Mouse (Mus musculus) forebrain, embryonic 16.5 days (tissue): ENCODE results near the gene Actg1. TPM values are rescaled to one million over a fixed set of nuclear protein-coding genes. Genes with fewer than 3 reads are reported as not detected.
A peak's percentile ranks its signal among the peaks of the same experiment; 100 is the strongest.

ENCODE experiments used
- ATAC-seq: fragments of 200-750 bp; cut with Nextera tagmentation; 2 replicates; pipeline ENCODE4 v1.8.0; 2017; ENCODE audit warnings: mild to moderate bottlenecking, moderate library complexity
- H3K27ac ChIP-seq: fragments of 300-500 bp; sonication (generic); 2 replicates; pipeline ENCODE4 v1.5.1; 2014; ENCODE audit warnings: low read length, control low read depth
- H3K27me3 ChIP-seq: fragments of 300-500 bp; sonication (generic); replicated peaks from 2 replicates; pipeline ENCODE4 v1.6.1; 2014; ENCODE audit warnings: low read length; ENCODE audit not compliant: control insufficient read depth, insufficient read depth
- H3K36me3 ChIP-seq: fragments of 300-500 bp; sonication (generic); 2 replicates; pipeline ENCODE4 v1.6.1; 2014; ENCODE audit not compliant: control insufficient read depth, insufficient read depth
- H3K4me1 ChIP-seq: fragments of 300-500 bp; sonication (generic); replicated peaks from 2 replicates; pipeline ENCODE4 v1.6.1; 2014; ENCODE audit warnings: low read length; ENCODE audit not compliant: control insufficient read depth, insufficient read depth
- H3K4me2 ChIP-seq: fragments of 300-500 bp; sonication (generic); 2 replicates; pipeline ENCODE4 v1.6.1; 2014; ENCODE audit warnings: mild to moderate bottlenecking, low read length, control low read depth
- H3K4me3 ChIP-seq: fragments of 300-500 bp; sonication (generic); replicated peaks from 2 replicates; pipeline ENCODE4 v1.5.1; 2014; ENCODE audit warnings: mild to moderate bottlenecking, low read length, control low read depth
- H3K9ac ChIP-seq: fragments of 300-500 bp; sonication (generic); replicated peaks from 2 replicates; pipeline ENCODE4 v1.6.1; 2014; ENCODE audit warnings: low read depth, low read length, control low read depth
- H3K9me3 ChIP-seq: fragments of 300-500 bp; sonication (generic); 2 replicates; pipeline ENCODE4 v1.6.1; 2016; ENCODE audit warnings: low read length; ENCODE audit not compliant: control insufficient read depth
- WGBS: fragments of 180-500 bp; shearing (Covaris S2); extraction: QIAGEN DNeasy Blood & Tissue Kit; methylation state at CpG from one replicate; pipeline ENCODE4 v1.1.7; 2014; 5-methylcytosine and 5-hydroxymethylcytosine counted together
- polyA plus RNA-seq: library from polyadenylated mRNA; unstranded; fragments of >200 nt; fragmentation: Nextera tagmentation; extraction: Ambion mirVana; gene quantifications from 2 replicates; pipeline ENCODE4 v1.2.1, GENCODE M21; 2015

The Actg1 gene
- polyA plus RNA-seq, 1 experiment from 2014 or later: 4,175 TPM

DNA sequence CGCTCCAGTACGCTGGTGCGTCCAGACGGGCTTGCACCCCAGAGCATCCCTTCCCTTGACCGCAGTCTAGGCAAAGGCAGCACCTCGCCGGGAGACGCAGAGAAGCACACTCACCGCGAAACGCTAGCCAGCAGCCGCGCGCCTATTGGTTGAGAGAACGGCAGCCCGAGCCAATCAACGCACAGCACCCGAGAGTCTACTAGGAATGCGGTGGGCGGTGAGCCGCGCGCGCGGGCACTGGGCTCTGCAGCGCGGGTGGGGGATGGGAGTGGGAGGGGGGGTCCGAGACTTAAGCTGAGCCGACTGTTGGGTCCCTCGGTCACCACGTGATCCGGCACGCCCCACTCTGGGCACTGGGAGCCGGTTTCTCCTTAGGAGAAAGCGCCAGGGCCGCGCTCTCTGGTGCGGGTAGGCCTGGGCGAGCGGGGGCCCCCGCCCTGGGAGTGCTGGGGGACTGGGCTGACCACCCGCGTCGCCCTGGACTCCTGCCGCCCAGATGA lies 37.5 kb downstream of the Actg1 start:
- no peaks in the 10 kb centered on the region for H3K36me3 ChIP-seq
- no peaks in the 10 kb centered on the region for H3K9me3 ChIP-seq
- H3K4me2 ChIP-seq: peak overlapping the region; percentile 85
- no peaks in the 10 kb centered on the region for H3K27me3 ChIP-seq
- peak overlapping the region; percentile 80 for H3K9ac ChIP-seq
- under 1% methylated on average over 45 of the region's 45 CpGs for WGBS
- peak overlapping the region; percentile 50 for H3K4me3 ChIP-seq
- ATAC-seq: peak; percentile 95
- H3K27ac ChIP-seq: peak overlapping the region; percentile 87
- peaks cover 48% of the 10 kb centered on the region for H3K4me1 ChIP-seq

- no peak overlapping the region for H3K27ac ChIP-seq
- no peaks in the 10 kb centered on the region for H3K27me3 ChIP-seq
- H3K36me3 ChIP-seq: no peaks in the 10 kb centered on the region
- 59% methylated on average over 15 of the region's 15 CpGs for WGBS
- H3K4me2 ChIP-seq: no peak overlapping the region
- H3K9ac ChIP-seq: no peak overlapping the region
- no peak overlapping the region for H3K4me3 ChIP-seq
- H3K4me1 ChIP-seq: peaks cover 54% of the 10 kb centered on the region
- no peak for ATAC-seq
- H3K9me3 ChIP-seq: no peaks in the 10 kb centered on the region
These were observed 39.7 kb downstream of the Actg1 start for GRCm38 (mm10) chr11:120308441-120309320.

GRCm38 (mm10) chr11:120307566-120308430 lies 40.5 kb downstream of the Actg1 start:
- Histone ChIP-seq H3K27me3 (no peaks in the 10 kb centered on the region), H3K4me1 (peaks cover 54% of the 10 kb centered on the region), H3K36me3 (no peaks in the 10 kb centered on the region), H3K4me3 (no peak overlapping the region), H3K9ac (no peak overlapping the region), H3K27ac (no peak overlapping the region), H3K9me3 (no peaks in the 10 kb centered on the region), H3K4me2 (no peak overlapping the region)
- whole genome bisulfite sequencing: 5% methylated on average over 19 of the region's 19 CpGs
- no peak for ATAC-seq

GRCm38 (mm10) chr11:120307132-120307413 lies 41.3 kb downstream of the Actg1 start:
- 17% methylated on average over 5 of the region's 5 CpGs for WGBS
- Histone ChIP-seq H3K27ac (no peak overlapping the region), H3K36me3 (no peaks in the 10 kb centered on the region), H3K4me3 (no peak overlapping the region), H3K4me2 (no peak overlapping the region), H3K9me3 (no peaks in the 10 kb centered on the region), H3K27me3 (no peaks in the 10 kb centered on the region), H3K4me1 (peaks cover 54% of the 10 kb centered on the region), H3K9ac (no peak overlapping the region)
- no peak for ATAC-seq

- peaks cover 55% of the 10 kb centered on the region for H3K4me1 ChIP-seq
- no peak overlapping the region for H3K27ac ChIP-seq
These were observed 41.8 kb downstream of the Actg1 start for GRCm38 (mm10) chr11:120306366-120307131.

GRCm38 (mm10) chr11:120305535-120306365 lies 42.6 kb downstream of the Actg1 start:
- peaks cover 49% of the 10 kb centered on the region for H3K4me1 ChIP-seq
- peak; percentile 8; the same call in 1 of the 2 replicates for ATAC-seq
- no peaks in the 10 kb centered on the region for H3K9me3 ChIP-seq
- H3K36me3 ChIP-seq: no peaks in the 10 kb centered on the region
- peak overlapping the region; percentile 91 for H3K4me2 ChIP-seq
- no peaks in the 10 kb centered on the region for H3K27me3 ChIP-seq
- peak overlapping the region; percentile 93 for H3K27ac ChIP-seq
- WGBS: 24% methylated on average over 15 of the region's 15 CpGs
- H3K9ac ChIP-seq: peak overlapping the region; percentile 73
- H3K4me3 ChIP-seq: peak overlapping the region; percentile 56

More at GRCm38 (mm10) chr11:120306366-120307131, 41.8 kb downstream of the Actg1 start:
- Histone ChIP-seq H3K4me2 (peak overlapping the region; percentile 91; the same call in 1 of the 2 replicates), H3K36me3 (no peaks in the 10 kb centered on the region), H3K27me3 (no peaks in the 10 kb centered on the region), H3K9me3 (no peaks in the 10 kb centered on the region), H3K4me3 (no peak overlapping the region), H3K9ac (no peak overlapping the region; the same call in 1 of the 2 replicates)
- ATAC-seq: no peak
- whole genome bisulfite sequencing: 68% methylated on average over 12 of the region's 12 CpGs

DNA sequence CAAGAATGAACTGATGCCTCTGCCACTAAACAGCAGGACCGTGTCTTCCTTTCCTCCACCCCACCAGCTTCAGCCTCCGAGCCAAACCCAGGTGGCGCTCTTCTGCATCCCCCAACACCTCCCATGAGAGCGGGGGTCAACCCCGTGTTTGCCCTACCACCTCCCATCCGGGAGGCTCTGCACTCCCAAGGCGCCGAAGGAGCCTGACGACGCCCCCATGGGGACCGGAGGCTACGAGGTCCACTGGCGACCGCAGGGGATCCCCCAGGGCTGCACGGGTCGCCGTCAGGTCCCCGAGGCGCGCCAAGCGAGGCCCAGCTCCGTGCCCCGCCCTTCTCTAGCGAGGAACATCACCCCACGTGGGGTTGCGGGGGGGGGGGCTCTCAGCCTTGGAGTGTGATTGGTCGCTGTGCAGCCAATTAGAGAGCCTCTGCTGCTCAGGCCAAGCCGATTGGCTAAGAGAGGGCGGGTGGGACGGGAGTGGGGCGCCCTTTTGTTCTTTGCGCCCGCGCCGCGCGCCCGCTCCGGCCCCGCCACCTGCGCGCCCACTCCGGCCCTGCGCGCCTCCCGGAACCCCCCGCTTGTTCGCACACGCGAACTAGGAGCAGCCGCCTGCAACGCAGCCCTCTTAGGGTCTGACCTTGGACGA lies 43.3 kb downstream of the Actg1 start:
- H3K4me1 ChIP-seq: peaks cover 44% of the 10 kb centered on the region
- no peaks in the 10 kb centered on the region for H3K27me3 ChIP-seq
- under 1% methylated on average over 51 of the region's 53 CpGs for WGBS
- H3K9me3 ChIP-seq: no peaks in the 10 kb centered on the region
- peak overlapping the region; percentile 56 for H3K4me3 ChIP-seq
- no peaks in the 10 kb centered on the region for H3K36me3 ChIP-seq
- H3K9ac ChIP-seq: peak overlapping the region; percentile 89
- peak; percentile 95 for ATAC-seq
- peak overlapping the region; percentile 91 for H3K4me2 ChIP-seq
- H3K27ac ChIP-seq: peak overlapping the region; percentile 93

GRCm38 (mm10) chr11:120304350-120304694 lies 44.0 kb downstream of the Actg1 start:
- ATAC-seq: no peak
- peak overlapping the region; percentile 89; the same call in 1 of the 2 replicates for H3K9ac ChIP-seq
- no peaks in the 10 kb centered on the region for H3K36me3 ChIP-seq
- peak overlapping the region; percentile 93; the same call in 1 of the 2 replicates for H3K27ac ChIP-seq
- peaks cover 48% of the 10 kb centered on the region for H3K4me1 ChIP-seq
- H3K4me3 ChIP-seq: peak overlapping the region; percentile 56
- H3K4me2 ChIP-seq: peak overlapping the region; percentile 91
- no peaks in the 10 kb centered on the region for H3K27me3 ChIP-seq
- H3K9me3 ChIP-seq: no peaks in the 10 kb centered on the region
- WGBS: 45% methylated on average over 5 of the region's 5 CpGs
